Mouse (Mus musculus) liver, embryonic 13.5 days (tissue): ENCODE measurements around the gene Ube2d1. TPM values are rescaled to one million over a fixed set of nuclear protein-coding genes. Genes with fewer than 3 reads are reported as not detected.
A peak's percentile ranks its signal among the peaks of the same experiment; 100 is the strongest.

Source experiments
- ATAC-seq: fragments of 200-750 bp; cut with Nextera tagmentation; 2 replicates; pipeline ENCODE4 v1.8.0; 2017; ENCODE audit warnings: low read depth, mild to moderate bottlenecking, moderate number of reproducible peaks, moderate library complexity
- DNase-seq: peaks from one replicate; pipeline ENCODE4 v3.0.0; 2022
- H3K27ac ChIP-seq: fragments of 300-500 bp; sonication (generic); 2 replicates; pipeline ENCODE4 v1.5.1; 2015; ENCODE audit warnings: moderate library complexity, mild to moderate bottlenecking, inconsistent platforms
- H3K27me3 ChIP-seq: fragments of 300-500 bp; sonication (generic); 2 replicates; pipeline ENCODE4 v1.6.1; 2015; ENCODE audit warnings: mild to moderate bottlenecking, inconsistent platforms
- H3K36me3 ChIP-seq: fragments of 300-500 bp; sonication (generic); 2 replicates; pipeline ENCODE4 v1.6.1; 2015; ENCODE audit warnings: mild to moderate bottlenecking, inconsistent platforms
- H3K4me1 ChIP-seq: fragments of 300-500 bp; sonication (generic); replicated peaks from 2 replicates; pipeline ENCODE4 v1.6.1; 2015; ENCODE audit warnings: inconsistent platforms
- H3K4me2 ChIP-seq: fragments of 300-500 bp; sonication (generic); 2 replicates; pipeline ENCODE4 v1.6.1; 2015; ENCODE audit warnings: inconsistent platforms, mild to moderate bottlenecking, moderate library complexity
- H3K4me3 ChIP-seq: fragments of 300-500 bp; sonication (generic); replicated peaks from 2 replicates; pipeline ENCODE4 v1.5.1; 2015; ENCODE audit warnings: mild to moderate bottlenecking, inconsistent platforms
- H3K9ac ChIP-seq: fragments of 300-500 bp; sonication (generic); 2 replicates; pipeline ENCODE4 v1.6.1; 2015; ENCODE audit warnings: mild to moderate bottlenecking, inconsistent platforms
- H3K9me3 ChIP-seq: fragments of 300-500 bp; sonication (generic); replicated peaks from 2 replicates; pipeline ENCODE4 v1.6.1; 2016; ENCODE audit warnings: inconsistent platforms
- WGBS: fragments of 180-500 bp; shearing (Covaris S2); methylation state at CpG from one replicate; pipeline ENCODE4 v1.1.7; 2015; ENCODE audit not compliant: insufficient replicate concordance; 5-methylcytosine and 5-hydroxymethylcytosine counted together
- polyA plus RNA-seq: library from polyadenylated mRNA; unstranded; fragments of >200 nt; fragmentation: Nextera tagmentation; extraction: Ambion mirVana; gene quantifications from 2 replicates; pipeline ENCODE4 v1.2.1, GENCODE M21; 2015

Gene Ube2d1
- polyA plus RNA-seq, 1 experiment from 2014 or later, result 7.8 TPM

GRCm38 (mm10) chr10:71252421-71252820 lies 32.6 kb downstream of the Ube2d1 start:
- ATAC-seq (no peak), DNase-seq (no peak)
- Histone ChIP-seq H3K4me2 (no peak overlapping the region), H3K27ac (no peak overlapping the region), H3K36me3 (peaks cover 9% of the 10 kb centered on the region; the same call in 1 of the 2 replicates), H3K9ac (no peak overlapping the region), H3K4me3 (no peak overlapping the region), H3K4me1 (no peaks in the 10 kb centered on the region), H3K9me3 (no peaks in the 10 kb centered on the region), H3K27me3 (no peaks in the 10 kb centered on the region)
- WGBS, result 56% methylated on average over 5 of the region's 5 CpGs

- H3K4me2 ChIP-seq, result no peak overlapping the region
- ATAC-seq, result no peak
These were observed 33.2 kb downstream of the Ube2d1 start for GRCm38 (mm10) chr10:71251846-71252245.

GRCm38 (mm10) chr10:71251256-71251655 lies 33.8 kb downstream of the Ube2d1 start:
- H3K4me1 ChIP-seq, result no peaks in the 10 kb centered on the region

More at GRCm38 (mm10) chr10:71251846-71252245, 33.2 kb downstream of the Ube2d1 start:
- H3K4me1 ChIP-seq, result no peaks in the 10 kb centered on the region
- no peak overlapping the region for H3K9ac ChIP-seq
- no peak overlapping the region for H3K27ac ChIP-seq
- peaks cover 9% of the 10 kb centered on the region; the same call in 1 of the 2 replicates for H3K36me3 ChIP-seq
- no peaks in the 10 kb centered on the region for H3K9me3 ChIP-seq
- WGBS, result 71% methylated on average over 5 of the region's 5 CpGs
- no peak overlapping the region for H3K4me3 ChIP-seq
- DNase-seq, result no peak
- H3K27me3 ChIP-seq, result no peaks in the 10 kb centered on the region

GRCm38 (mm10) chr10:71250472-71250871 lies 34.6 kb downstream of the Ube2d1 start:
- H3K9ac ChIP-seq, result no peak overlapping the region
- 78% methylated on average over 17 of the region's 17 CpGs for WGBS
- peaks cover 4% of the 10 kb centered on the region; the same call in 1 of the 2 replicates for H3K36me3 ChIP-seq
- H3K27ac ChIP-seq, result no peak overlapping the region
- H3K4me1 ChIP-seq, result no peaks in the 10 kb centered on the region
- H3K27me3 ChIP-seq, result no peaks in the 10 kb centered on the region
- no peak for ATAC-seq
- H3K9me3 ChIP-seq, result no peaks in the 10 kb centered on the region
- DNase-seq, result no peak
- no peak overlapping the region for H3K4me3 ChIP-seq
- H3K4me2 ChIP-seq, result no peak overlapping the region

More at GRCm38 (mm10) chr10:71251256-71251655, 33.8 kb downstream of the Ube2d1 start:
- 72% methylated on average over 5 of the region's 5 CpGs for WGBS
- Histone ChIP-seq H3K27me3 (no peaks in the 10 kb centered on the region), H3K4me2 (no peak overlapping the region), H3K4me3 (no peak overlapping the region), H3K36me3 (peaks cover 6% of the 10 kb centered on the region; the same call in 1 of the 2 replicates), H3K9ac (no peak overlapping the region), H3K27ac (no peak overlapping the region), H3K9me3 (no peaks in the 10 kb centered on the region)
- no peak for DNase-seq
- no peak for ATAC-seq

GRCm38 (mm10) chr10:71249086-71249880 lies 35.8 kb downstream of the Ube2d1 start:
- Histone ChIP-seq H3K9ac (no peak overlapping the region), H3K27me3 (no peaks in the 10 kb centered on the region), H3K4me3 (no peak overlapping the region), H3K36me3 (peaks cover under 1% of the 10 kb centered on the region; the same call in 1 of the 2 replicates), H3K9me3 (no peaks in the 10 kb centered on the region), H3K4me1 (no peaks in the 10 kb centered on the region), H3K4me2 (no peak overlapping the region), H3K27ac (no peak overlapping the region)
- ATAC-seq, result no peak
- WGBS, result 61% methylated on average over 10 of the region's 10 CpGs
- no peak for DNase-seq

GRCm38 (mm10) chr10:71246956-71247355 lies 38.1 kb downstream of the Ube2d1 start:
- WGBS, result 35% methylated on average over 7 of the region's 7 CpGs
- Histone ChIP-seq H3K36me3 (no peaks in the 10 kb centered on the region), H3K27ac (no peak overlapping the region), H3K4me3 (no peak overlapping the region), H3K9me3 (no peaks in the 10 kb centered on the region), H3K4me1 (no peaks in the 10 kb centered on the region), H3K4me2 (no peak overlapping the region), H3K9ac (no peak overlapping the region), H3K27me3 (no peaks in the 10 kb centered on the region)
- no peak for DNase-seq
- ATAC-seq, result no peak

GRCm38 (mm10) chr10:71239479-71240120 lies 45.5 kb downstream of the Ube2d1 start:
- no peak overlapping the region for H3K4me3 ChIP-seq

GRCm38 (mm10) chr10:71238240-71238554 lies 46.9 kb downstream of the Ube2d1 start, which contains the start of gene Tfam:
Tfam (minus strand) TSS chr10:71238280.
- no peak for ATAC-seq
- Histone ChIP-seq H3K4me1 (peaks cover 27% of the 10 kb centered on the region), H3K4me2 (peak within 1 kb of the TSS; percentile 66), H3K9ac (peak within 1 kb of the TSS; percentile 93), H3K27ac (peak within 1 kb of the TSS; percentile 79), H3K9me3 (no peaks in the 10 kb centered on the region), H3K36me3 (peaks cover 26% of the 10 kb centered on the region), H3K27me3 (no peaks in the 10 kb centered on the region), H3K4me3 (peak within 1 kb of the TSS; percentile 92)
- WGBS, result 5% methylated on average over 7 of the region's 7 CpGs
- DNase-seq, result no peak

More at GRCm38 (mm10) chr10:71239479-71240120, 45.5 kb downstream of the Ube2d1 start:
- peaks cover 13% of the 10 kb centered on the region for H3K36me3 ChIP-seq
- H3K9me3 ChIP-seq, result no peaks in the 10 kb centered on the region
- no peak overlapping the region for H3K27ac ChIP-seq
- H3K27me3 ChIP-seq, result no peaks in the 10 kb centered on the region
- peak overlapping the region; percentile 5; the same call in 1 of the 2 replicates for H3K4me2 ChIP-seq
- 45% methylated on average over 6 of the region's 6 CpGs for WGBS
- DNase-seq, result no peak
- peaks cover 27% of the 10 kb centered on the region for H3K4me1 ChIP-seq
- no peak for ATAC-seq
- H3K9ac ChIP-seq, result no peak overlapping the region

GRCm38 (mm10) chr10:71237516-71238239 lies 47.4 kb downstream of the Ube2d1 start:
- Histone ChIP-seq H3K4me1 (peaks cover 27% of the 10 kb centered on the region), H3K27ac (peak overlapping the region; percentile 79), H3K4me3 (peak overlapping the region; percentile 92), H3K36me3 (peaks cover 31% of the 10 kb centered on the region), H3K27me3 (no peaks in the 10 kb centered on the region), H3K9me3 (no peaks in the 10 kb centered on the region), H3K9ac (peak overlapping the region; percentile 93), H3K4me2 (peak overlapping the region; percentile 66)
- under 1% methylated on average over 68 of the region's 68 CpGs for WGBS
- DNase-seq (peak; percentile 93), ATAC-seq (peak; percentile 97)

GRCm38 (mm10) chr10:71234071-71234470 lies 51.0 kb downstream of the Ube2d1 start:
- H3K27ac ChIP-seq, result no peak overlapping the region
- WGBS, result 86% methylated on average over 8 of the region's 8 CpGs

GRCm38 (mm10) chr10:71225894-71226293 lies 59.2 kb downstream of the Ube2d1 start:
- ATAC-seq (no peak), DNase-seq (peak; percentile 36)
- Histone ChIP-seq H3K27me3 (no peaks in the 10 kb centered on the region), H3K36me3 (peaks cover 79% of the 10 kb centered on the region), H3K9ac (no peak overlapping the region), H3K4me1 (no peaks in the 10 kb centered on the region), H3K4me2 (no peak overlapping the region), H3K9me3 (no peaks in the 10 kb centered on the region; the same call in 1 of the 2 replicates), H3K4me3 (no peak overlapping the region), H3K27ac (no peak overlapping the region)
- 44% methylated on average over 7 of the region's 7 CpGs for WGBS

More at GRCm38 (mm10) chr10:71234071-71234470, 51.0 kb downstream of the Ube2d1 start:
- no peaks in the 10 kb centered on the region for H3K27me3 ChIP-seq
- H3K36me3 ChIP-seq, result peaks cover 60% of the 10 kb centered on the region
- no peak overlapping the region for H3K4me2 ChIP-seq
- no peak overlapping the region for H3K9ac ChIP-seq
- ATAC-seq, result no peak
- no peak overlapping the region for H3K4me3 ChIP-seq
- no peak for DNase-seq
- no peaks in the 10 kb centered on the region for H3K9me3 ChIP-seq
- H3K4me1 ChIP-seq, result peaks cover 21% of the 10 kb centered on the region
